Mouse (Mus musculus): Measurements from ENCODE around the gene Polr1c. TPM values are rescaled to one million over a fixed set of nuclear protein-coding genes. Genes with fewer than 3 reads are reported as not detected.
A peak's percentile ranks its signal among the peaks of the same experiment; 100 is the strongest.

Gene Polr1c
- polyA plus RNA-seq, 1 experiment from 2014 or later, result 56.1 TPM

DNA sequence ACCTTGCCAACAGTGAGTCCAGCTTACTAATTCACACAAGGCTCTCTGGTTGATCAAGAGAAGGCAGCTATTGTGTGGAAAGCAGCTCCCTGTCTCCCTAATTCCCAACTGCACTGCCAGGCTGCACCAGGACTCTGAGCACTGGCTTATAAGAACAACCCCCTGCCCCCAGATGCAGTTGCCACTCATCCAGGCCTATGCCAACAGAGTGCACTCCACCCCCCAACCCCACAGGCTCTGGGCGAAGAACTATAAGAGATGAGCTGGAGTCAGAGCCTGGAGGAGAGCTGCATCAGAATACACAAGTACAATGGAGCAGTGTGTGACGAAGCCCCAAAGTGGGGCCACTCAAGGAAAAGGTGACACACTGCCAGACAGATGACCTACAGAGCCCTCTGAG lies 24.2 kb upstream of the Polr1c start:
- no peaks in the 10 kb centered on the region for H3K27me3 ChIP-seq (ENCODE audit: control insufficient read depth, insufficient read depth, low read length)
- no peak overlapping the region for H3K4me3 ChIP-seq (ENCODE audit: low read depth, low read length)
- no peak for ATAC-seq (replicated peaks; ENCODE audit: insufficient number of reproducible peaks, low FRiP score, low TSS enrichment)
- 73% methylated on average over 2 of the region's 2 CpGs for WGBS (ENCODE audit: insufficient replicate concordance)
- no peaks in the 10 kb centered on the region for H3K9me3 ChIP-seq (replicated peaks; ENCODE audit: control insufficient read depth, low read length)
- no peak overlapping the region for H3K9ac ChIP-seq (ENCODE audit: low read depth, low read length)
- no peak overlapping the region for H3K27ac ChIP-seq (ENCODE audit: low read depth, low read length)
- no peak overlapping the region for H3K4me2 ChIP-seq
- H3K36me3 ChIP-seq (ENCODE audit: control insufficient read depth, insufficient read depth, low read length), result peaks cover 2% of the 10 kb centered on the region; the same call in 1 of the 2 replicates
- peaks cover 27% of the 10 kb centered on the region for H3K4me1 ChIP-seq (ENCODE audit: control insufficient read depth, insufficient read depth, low read length)

DNA sequence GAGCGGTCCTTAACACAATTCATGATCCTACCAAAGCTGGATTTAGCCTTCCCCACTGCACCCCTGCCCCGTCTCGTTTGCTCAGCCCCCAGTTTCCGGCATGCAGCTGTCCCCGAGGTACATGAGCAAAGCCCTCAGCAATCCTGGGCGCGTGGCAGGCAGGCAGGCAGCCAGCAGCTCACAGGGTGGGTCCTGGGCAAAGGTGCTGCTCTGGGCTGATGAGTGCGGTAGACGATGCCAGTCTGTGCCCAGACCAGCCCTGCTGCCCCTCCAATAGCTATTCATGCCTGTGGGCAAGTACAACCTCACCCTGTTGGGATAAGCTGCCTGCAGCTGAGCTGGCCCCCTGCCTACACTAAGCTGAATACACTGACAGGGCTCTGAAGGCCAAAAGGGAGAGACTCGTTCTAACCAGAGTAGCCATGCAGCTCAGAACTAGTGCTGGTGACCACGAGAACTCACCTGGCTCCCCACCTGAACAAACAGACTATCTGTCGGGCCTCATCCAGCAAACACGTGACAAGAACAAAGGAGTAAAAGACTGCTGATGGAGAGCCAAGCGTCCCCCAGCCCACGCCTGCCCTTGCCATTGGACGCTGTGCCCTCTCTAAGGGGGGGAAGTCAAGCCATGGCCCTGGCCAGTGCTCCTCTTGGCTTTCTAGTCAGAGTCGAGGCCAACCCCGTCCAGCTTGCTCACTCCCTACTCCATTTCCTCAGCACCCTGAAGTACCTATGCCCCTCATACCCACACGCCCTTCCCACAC lies 22.1 kb upstream of the Polr1c start:
- Histone ChIP-seq H3K4me2 (no peak overlapping the region), H3K9me3 (replicated peaks; ENCODE audit: control insufficient read depth, low read length) (no peaks in the 10 kb centered on the region), H3K4me3 (ENCODE audit: low read depth, low read length) (no peak overlapping the region), H3K9ac (ENCODE audit: low read depth, low read length) (no peak overlapping the region), H3K27me3 (ENCODE audit: control insufficient read depth, insufficient read depth, low read length) (no peaks in the 10 kb centered on the region), H3K36me3 (ENCODE audit: control insufficient read depth, insufficient read depth, low read length) (no peaks in the 10 kb centered on the region; the same call in 1 of the 2 replicates), H3K4me1 (ENCODE audit: control insufficient read depth, insufficient read depth, low read length) (peaks cover 28% of the 10 kb centered on the region), H3K27ac (ENCODE audit: low read depth, low read length) (no peak overlapping the region)
- no peak for ATAC-seq (replicated peaks; ENCODE audit: insufficient number of reproducible peaks, low FRiP score, low TSS enrichment)
- 88% methylated on average over 19 of the region's 19 CpGs for WGBS (ENCODE audit: insufficient replicate concordance)

DNA sequence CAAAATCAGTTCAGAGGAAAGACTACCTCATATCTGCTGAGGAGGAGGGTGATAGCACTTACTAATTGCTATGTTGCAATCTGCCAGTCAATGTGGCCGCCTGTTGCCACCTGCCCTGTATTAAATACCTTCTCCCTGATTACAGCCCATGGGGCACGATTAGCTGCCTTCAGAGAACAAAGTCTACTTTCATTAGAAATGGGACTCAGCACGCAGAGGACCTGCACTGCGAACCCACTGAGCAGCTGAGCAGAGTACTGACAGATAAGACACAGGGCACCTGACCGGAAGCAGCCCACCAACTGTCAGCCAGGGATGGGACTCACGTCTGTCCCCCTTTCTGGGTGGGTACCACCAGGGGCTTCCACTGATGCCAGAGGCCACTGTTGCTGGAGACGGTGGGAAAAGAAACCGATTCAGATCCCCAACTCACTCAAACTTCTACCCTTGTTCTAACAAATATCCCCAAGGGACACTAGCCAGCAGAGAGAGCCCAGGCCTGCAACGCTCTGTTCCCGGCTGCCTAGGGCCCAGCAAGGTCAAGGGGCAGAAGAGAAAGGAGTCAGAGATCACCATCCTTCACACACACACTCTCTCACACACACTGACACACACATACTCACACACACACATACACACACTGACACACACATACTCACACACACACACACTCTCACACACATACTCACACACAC lies 20.3 kb upstream of the Polr1c start:
- ATAC-seq (replicated peaks; ENCODE audit: insufficient number of reproducible peaks, low FRiP score, low TSS enrichment), result no peak
- H3K27me3 ChIP-seq (ENCODE audit: control insufficient read depth, insufficient read depth, low read length), result no peaks in the 10 kb centered on the region
- no peaks in the 10 kb centered on the region for H3K9me3 ChIP-seq (replicated peaks; ENCODE audit: control insufficient read depth, low read length)
- H3K4me1 ChIP-seq (ENCODE audit: control insufficient read depth, insufficient read depth, low read length), result peaks cover 18% of the 10 kb centered on the region
- WGBS (ENCODE audit: insufficient replicate concordance), result 67% methylated on average over 10 of the region's 10 CpGs
- H3K4me2 ChIP-seq, result no peak overlapping the region
- H3K9ac ChIP-seq (ENCODE audit: low read depth, low read length), result peak overlapping the region; percentile 39; the same call in 1 of the 2 replicates
- peaks cover 12% of the 10 kb centered on the region for H3K36me3 ChIP-seq (ENCODE audit: control insufficient read depth, insufficient read depth, low read length)
- H3K27ac ChIP-seq (ENCODE audit: low read depth, low read length), result no peak overlapping the region
- H3K4me3 ChIP-seq (ENCODE audit: low read depth, low read length), result no peak overlapping the region

DNA sequence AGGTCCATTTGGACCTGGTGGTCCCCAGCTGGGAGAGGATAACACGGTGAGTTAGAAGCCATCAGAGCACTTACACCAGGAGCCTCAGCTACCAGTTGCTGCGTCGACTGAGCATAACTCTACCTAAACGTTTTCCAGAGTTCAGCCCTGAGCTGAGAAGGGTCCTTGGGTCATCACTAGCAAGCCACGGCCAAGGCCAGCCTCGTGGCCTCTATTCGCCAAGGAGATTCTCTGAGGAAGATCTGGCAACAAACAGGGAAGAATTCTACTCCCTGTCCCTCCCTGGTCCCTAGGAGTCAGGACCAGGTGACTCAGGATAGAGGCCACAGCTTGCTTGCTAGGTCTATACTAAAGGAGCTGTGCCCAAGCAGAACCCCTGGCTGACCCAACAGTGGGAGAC lies 19.7 kb upstream of the Polr1c start:
- Histone ChIP-seq H3K4me2 (no peak overlapping the region), H3K27ac (ENCODE audit: low read depth, low read length) (no peak overlapping the region), H3K9me3 (replicated peaks; ENCODE audit: control insufficient read depth, low read length) (no peaks in the 10 kb centered on the region), H3K27me3 (ENCODE audit: control insufficient read depth, insufficient read depth, low read length) (no peaks in the 10 kb centered on the region), H3K4me1 (ENCODE audit: control insufficient read depth, insufficient read depth, low read length) (peaks cover 14% of the 10 kb centered on the region), H3K9ac (ENCODE audit: low read depth, low read length) (no peak overlapping the region), H3K36me3 (ENCODE audit: control insufficient read depth, insufficient read depth, low read length) (peaks cover 19% of the 10 kb centered on the region), H3K4me3 (ENCODE audit: low read depth, low read length) (no peak overlapping the region)
- ATAC-seq (replicated peaks; ENCODE audit: insufficient number of reproducible peaks, low FRiP score, low TSS enrichment), result no peak
- WGBS (ENCODE audit: insufficient replicate concordance), result 80% methylated on average over 7 of the region's 7 CpGs

DNA sequence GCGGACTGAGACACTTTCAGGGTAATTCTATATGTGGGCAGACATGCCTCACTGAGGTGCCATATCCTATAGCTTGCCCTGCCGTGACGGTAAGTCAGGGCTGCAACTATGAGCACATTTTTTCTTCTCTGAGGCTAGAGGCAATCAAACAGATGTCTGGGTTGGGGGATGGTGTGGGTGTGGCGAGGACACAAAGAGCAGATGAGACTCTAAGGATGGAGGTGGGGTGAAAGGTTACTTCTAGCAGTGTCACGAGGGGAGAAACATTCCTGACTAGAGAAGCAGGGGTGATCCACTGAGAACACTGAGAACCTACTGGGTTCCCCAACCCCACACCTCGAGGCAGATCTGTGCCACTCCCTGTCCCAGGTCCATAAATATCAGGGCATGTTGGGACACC lies 19.1 kb upstream of the Polr1c start:
- peaks cover 24% of the 10 kb centered on the region for H3K36me3 ChIP-seq (ENCODE audit: control insufficient read depth, insufficient read depth, low read length)
- 70% methylated on average over 6 of the region's 6 CpGs for WGBS (ENCODE audit: insufficient replicate concordance)
- H3K4me2 ChIP-seq, result no peak overlapping the region
- H3K4me3 ChIP-seq (ENCODE audit: low read depth, low read length), result no peak overlapping the region
- no peaks in the 10 kb centered on the region for H3K9me3 ChIP-seq (replicated peaks; ENCODE audit: control insufficient read depth, low read length)
- no peak overlapping the region for H3K9ac ChIP-seq (ENCODE audit: low read depth, low read length)
- H3K4me1 ChIP-seq (ENCODE audit: control insufficient read depth, insufficient read depth, low read length), result peaks cover 12% of the 10 kb centered on the region
- no peak overlapping the region for H3K27ac ChIP-seq (ENCODE audit: low read depth, low read length)
- no peak for ATAC-seq (replicated peaks; ENCODE audit: insufficient number of reproducible peaks, low FRiP score, low TSS enrichment)
- no peaks in the 10 kb centered on the region for H3K27me3 ChIP-seq (ENCODE audit: control insufficient read depth, insufficient read depth, low read length)

DNA sequence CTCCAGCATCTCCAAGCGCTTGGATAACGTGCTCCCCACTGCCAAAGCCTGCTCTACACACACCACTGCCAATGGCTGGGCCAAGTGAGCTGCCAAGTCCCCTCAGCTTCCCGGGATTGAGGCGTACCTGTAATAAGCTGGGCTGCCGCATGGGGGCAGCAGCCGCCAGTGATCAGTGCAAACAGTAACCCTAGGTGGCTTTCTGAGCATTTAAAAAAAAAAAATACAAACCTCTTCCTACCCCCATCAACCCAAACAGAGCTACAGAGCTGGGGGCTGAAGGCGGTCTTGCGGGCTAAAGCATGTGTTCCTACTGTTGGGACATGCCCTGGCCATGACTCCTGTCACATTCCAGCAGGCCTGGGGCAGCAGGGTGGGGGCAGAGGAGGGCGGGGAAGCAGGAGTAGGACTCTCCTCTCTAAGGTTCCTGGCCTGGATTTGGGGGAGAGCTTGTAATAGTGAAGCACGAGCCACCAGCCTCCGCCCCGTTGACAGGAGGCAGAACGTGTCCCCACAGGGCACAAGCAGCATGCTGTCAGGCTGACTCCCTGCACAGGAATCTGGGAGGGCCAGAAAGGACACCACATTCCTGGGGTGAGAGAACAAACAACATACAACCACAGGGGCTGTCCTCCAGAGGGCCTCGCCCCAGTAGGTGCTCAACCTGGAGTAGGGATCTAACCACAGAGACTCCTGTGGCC lies 18.2 kb upstream of the Polr1c start:
- Histone ChIP-seq H3K27me3 (ENCODE audit: control insufficient read depth, insufficient read depth, low read length) (no peaks in the 10 kb centered on the region), H3K4me2 (no peak overlapping the region), H3K27ac (ENCODE audit: low read depth, low read length) (no peak overlapping the region), H3K9ac (ENCODE audit: low read depth, low read length) (no peak overlapping the region), H3K4me1 (ENCODE audit: control insufficient read depth, insufficient read depth, low read length) (peaks cover 12% of the 10 kb centered on the region), H3K9me3 (replicated peaks; ENCODE audit: control insufficient read depth, low read length) (no peaks in the 10 kb centered on the region), H3K4me3 (ENCODE audit: low read depth, low read length) (no peak overlapping the region), H3K36me3 (ENCODE audit: control insufficient read depth, insufficient read depth, low read length) (peaks cover 29% of the 10 kb centered on the region)
- no peak for ATAC-seq (replicated peaks; ENCODE audit: insufficient number of reproducible peaks, low FRiP score, low TSS enrichment)
- WGBS (ENCODE audit: insufficient replicate concordance), result 16% methylated on average over 14 of the region's 14 CpGs

DNA sequence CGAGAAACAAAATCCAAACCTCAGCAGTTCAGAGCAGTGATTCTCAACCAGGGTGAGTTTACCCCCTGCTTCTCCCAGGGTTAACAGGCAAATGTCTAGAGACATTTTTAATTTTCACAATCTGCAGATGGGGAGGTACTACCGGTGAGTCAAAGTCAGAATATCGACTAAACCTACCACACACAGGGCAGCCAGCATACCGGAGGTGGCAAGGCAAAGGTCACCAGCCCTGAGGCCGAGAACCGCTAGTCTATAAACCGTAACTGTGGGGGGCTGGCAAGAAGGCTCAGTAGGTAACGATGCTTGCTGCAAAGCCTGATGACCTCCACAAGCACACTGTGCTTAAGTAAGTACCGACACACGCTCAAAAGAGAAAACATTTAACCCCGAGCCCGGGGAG lies 17.6 kb upstream of the Polr1c start:
- Histone ChIP-seq H3K4me1 (ENCODE audit: control insufficient read depth, insufficient read depth, low read length) (peaks cover 12% of the 10 kb centered on the region), H3K36me3 (ENCODE audit: control insufficient read depth, insufficient read depth, low read length) (peaks cover 29% of the 10 kb centered on the region)
- 86% methylated on average over 12 of the region's 12 CpGs for WGBS (ENCODE audit: insufficient replicate concordance)

DNA sequence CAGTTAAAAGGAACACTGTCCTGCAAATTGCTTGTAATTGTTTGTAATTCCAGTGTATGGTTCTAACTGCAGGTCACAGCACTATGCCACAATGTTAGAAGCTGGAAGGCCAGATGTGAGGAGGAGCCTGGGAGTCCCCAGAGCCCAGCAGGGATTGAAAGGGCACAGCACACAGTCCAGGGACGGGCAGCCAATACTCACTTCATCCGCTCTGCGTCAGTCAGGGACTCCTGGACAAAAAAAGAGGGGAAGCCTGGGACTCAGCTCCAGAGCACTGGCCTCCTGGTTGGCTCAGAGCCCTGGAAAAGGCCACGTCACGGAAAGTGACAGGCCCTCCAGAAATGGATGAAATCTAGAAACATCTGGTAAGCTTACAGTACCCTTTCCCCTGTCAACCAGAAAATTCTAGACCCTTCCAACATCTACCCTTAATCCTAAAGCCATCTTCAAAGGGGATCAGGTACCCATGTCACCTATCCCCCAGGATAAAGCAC lies 14.4 kb upstream of the Polr1c start:
- Histone ChIP-seq H3K9me3 (replicated peaks; ENCODE audit: control insufficient read depth, low read length) (no peaks in the 10 kb centered on the region), H3K27ac (ENCODE audit: low read depth, low read length) (no peak overlapping the region), H3K4me1 (ENCODE audit: control insufficient read depth, insufficient read depth, low read length) (peaks cover 6% of the 10 kb centered on the region; the same call in 1 of the 2 replicates), H3K9ac (ENCODE audit: low read depth, low read length) (no peak overlapping the region), H3K27me3 (ENCODE audit: control insufficient read depth, insufficient read depth, low read length) (no peaks in the 10 kb centered on the region), H3K4me2 (no peak overlapping the region), H3K36me3 (ENCODE audit: control insufficient read depth, insufficient read depth, low read length) (peaks cover 50% of the 10 kb centered on the region), H3K4me3 (ENCODE audit: low read depth, low read length) (no peak overlapping the region)
- 87% methylated on average over 5 of the region's 5 CpGs for WGBS (ENCODE audit: insufficient replicate concordance)
- no peak for ATAC-seq (replicated peaks; ENCODE audit: insufficient number of reproducible peaks, low FRiP score, low TSS enrichment)

More for the DNA sequence above, 17.6 kb upstream of the Polr1c start:
- Histone ChIP-seq H3K9me3 (replicated peaks; ENCODE audit: control insufficient read depth, low read length) (no peaks in the 10 kb centered on the region), H3K9ac (ENCODE audit: low read depth, low read length) (no peak overlapping the region), H3K27me3 (ENCODE audit: control insufficient read depth, insufficient read depth, low read length) (no peaks in the 10 kb centered on the region), H3K4me3 (ENCODE audit: low read depth, low read length) (no peak overlapping the region), H3K4me2 (no peak overlapping the region), H3K27ac (ENCODE audit: low read depth, low read length) (no peak overlapping the region)
- ATAC-seq (replicated peaks; ENCODE audit: insufficient number of reproducible peaks, low FRiP score, low TSS enrichment), result no peak
